Mouse (Mus musculus): Measurements from ENCODE around the gene Kif20b. TPM values are rescaled to one million over a fixed set of nuclear protein-coding genes. Genes with fewer than 3 reads are reported as not detected.

Kif20b gene
- under 1 TPM; 0.11 to 0.38 TPM for total RNA-seq (2021)
- long read RNA-seq, experiment 1 = 0 reads
- long read RNA-seq, experiment 2 = 0 reads

GRCm38 (mm10) chr19:34921652-34922602 is at the start of gene Kif20b:
Gene Kif20b, plus strand, starts transcription at chr19:34922361.
- intact Hi-C loops (cut with DNase I) = loop anchor here (2.0 to 10.0 kb wide), 3 partner anchors 43 to 377 kb away; partner anchors contain the start of gene Pank1
- Histone ChIP-seq H3K4me3 (peak within 1 kb of the TSS; percentile 81), H3K27ac (peak within 1 kb of the TSS; percentile 84)
- peak; percentile 94 for DNase-seq
- no peak for TF ChIP-seq CTCF (IDR thresholded peaks at IDR 0.05)

- intact Hi-C loops (cut with DNase I) = no loop called here
- DNase-seq = no peak
- no peak overlapping the region for H3K27ac ChIP-seq
- TF ChIP-seq CTCF (IDR thresholded peaks at IDR 0.05) = no peak
- H3K4me3 ChIP-seq = peak overlapping the region; percentile 72; the same call in 1 of the 2 replicates
Measured at GRCm38 (mm10) chr19:34876676-34877075, 45.5 kb upstream of the Kif20b start.

- peak; percentile 47 for TF ChIP-seq CTCF (IDR thresholded peaks at IDR 0.05)
- intact Hi-C loops (cut with DNase I) = loop anchor here (2.0 kb wide), 2 partner anchors 45 to 51 kb away; partner anchors contain the start of gene Kif20b
- peak overlapping the region; percentile 96 for H3K27ac ChIP-seq
Measured at GRCm38 (mm10) chr19:34877898-34878602, 44.1 kb upstream of the Kif20b start.

GRCm38 (mm10) chr19:34878603-34879541 is 43.3 kb upstream of the Kif20b start, which contains the start of gene Pank1:
Gene Pank1, minus strand, starts transcription at chr19:34879455.
- DNase-seq = peak; percentile 74
- Histone ChIP-seq H3K4me3 (peak within 1 kb of the TSS; percentile 72), H3K27ac (peak within 1 kb of the TSS; percentile 96)
- no peak for TF ChIP-seq CTCF (IDR thresholded peaks at IDR 0.05)
- intact Hi-C loops (cut with DNase I) = loop anchor here (2.0 kb wide), 2 partner anchors 44 to 52 kb away; partner anchors contain the start of gene Kif20b

More at GRCm38 (mm10) chr19:34877898-34878602, 44.1 kb upstream of the Kif20b start:
- peak overlapping the region; percentile 72 for H3K4me3 ChIP-seq
- peak; percentile 90 for DNase-seq

GRCm38 (mm10) chr19:34879624-34880023 is 42.5 kb upstream of the Kif20b start:
- intact Hi-C loops (cut with DNase I) = loop anchor here (2.0 to 10.0 kb wide), 3 partner anchors 43 to 215 kb away; partner anchors contain the start of gene Kif20b
- DNase-seq = no peak
- Histone ChIP-seq H3K4me3 (peak overlapping the region; percentile 72), H3K27ac (peak overlapping the region; percentile 96)
- TF ChIP-seq CTCF (IDR thresholded peaks at IDR 0.05) = no peak

- no peak overlapping the region for H3K4me3 ChIP-seq
- DNase-seq = peak; percentile 28
- no peak for TF ChIP-seq CTCF (IDR thresholded peaks at IDR 0.05)
- no peak overlapping the region for H3K27ac ChIP-seq
- intact Hi-C loops (cut with DNase I) = loop anchor here (10.0 kb wide), 1 partner anchor 216 kb away; no protein-coding TSS in a partner anchor
Measured at GRCm38 (mm10) chr19:34881160-34881559, 41.0 kb upstream of the Kif20b start.

GRCm38 (mm10) chr19:34882443-34882842 is 39.7 kb upstream of the Kif20b start:
- DNase-seq = no peak
- Histone ChIP-seq H3K27ac (no peak overlapping the region), H3K4me3 (no peak overlapping the region)
- TF ChIP-seq CTCF (IDR thresholded peaks at IDR 0.05) = no peak
- intact Hi-C loops (cut with DNase I) = loop anchor here (10.0 kb wide), 1 partner anchor 218 kb away; no protein-coding TSS in a partner anchor

- no peak for DNase-seq
- intact Hi-C loops (cut with DNase I) = loop anchor here (10.0 kb wide), 1 partner anchor 219 kb away; no protein-coding TSS in a partner anchor
- no peak overlapping the region for H3K27ac ChIP-seq
- H3K4me3 ChIP-seq = no peak overlapping the region
- no peak for TF ChIP-seq CTCF (IDR thresholded peaks at IDR 0.05)
Measured at GRCm38 (mm10) chr19:34883526-34884224, 38.5 kb upstream of the Kif20b start.

GRCm38 (mm10) chr19:34886324-34886723 is 35.8 kb upstream of the Kif20b start:
- TF ChIP-seq CTCF (IDR thresholded peaks at IDR 0.05) = no peak
- Histone ChIP-seq H3K27ac (no peak overlapping the region), H3K4me3 (no peak overlapping the region)
- intact Hi-C loops (cut with DNase I) = loop anchor here (10.0 kb wide), 1 partner anchor 222 kb away; no protein-coding TSS in a partner anchor
- DNase-seq = no peak

GRCm38 (mm10) chr19:34890981-34891380 is 31.2 kb upstream of the Kif20b start:
- H3K4me3 ChIP-seq = no peak overlapping the region
- intact Hi-C loops (cut with DNase I) = no loop called here
- no peak overlapping the region for H3K27ac ChIP-seq
- no peak for TF ChIP-seq CTCF (IDR thresholded peaks at IDR 0.05)
- no peak for DNase-seq

GRCm38 (mm10) chr19:34891590-34891989 is 30.6 kb upstream of the Kif20b start:
- intact Hi-C loops (cut with DNase I) = no loop called here
- H3K4me3 ChIP-seq = no peak overlapping the region
- H3K27ac ChIP-seq = no peak overlapping the region
- TF ChIP-seq CTCF (IDR thresholded peaks at IDR 0.05) = no peak
- no peak for DNase-seq
